Mouse (Mus musculus): Measurements from ENCODE around the gene Nsd1.

- no peak for TF ChIP-seq CTCF (IDR thresholded peaks at IDR 0.05; ENCODE audit: borderline replicate concordance, control insufficient read depth, extremely low read depth, insufficient read depth, low read length, poor library complexity)
- no peak for TF ChIP-seq POLR2A (IDR thresholded peaks at IDR 0.05; ENCODE audit: control insufficient read depth, extremely low read depth, insufficient read depth, low read length, poor library complexity)
These were observed 42.5 kb upstream of the Nsd1 start for GRCm38 (mm10) chr13:55166806-55167725.
